Mouse (Mus musculus): ENCODE measurements around the gene C1qtnf9.
A peak's percentile ranks its signal among the peaks of the same experiment; 100 is the strongest.

Gene C1qtnf9

DNA sequence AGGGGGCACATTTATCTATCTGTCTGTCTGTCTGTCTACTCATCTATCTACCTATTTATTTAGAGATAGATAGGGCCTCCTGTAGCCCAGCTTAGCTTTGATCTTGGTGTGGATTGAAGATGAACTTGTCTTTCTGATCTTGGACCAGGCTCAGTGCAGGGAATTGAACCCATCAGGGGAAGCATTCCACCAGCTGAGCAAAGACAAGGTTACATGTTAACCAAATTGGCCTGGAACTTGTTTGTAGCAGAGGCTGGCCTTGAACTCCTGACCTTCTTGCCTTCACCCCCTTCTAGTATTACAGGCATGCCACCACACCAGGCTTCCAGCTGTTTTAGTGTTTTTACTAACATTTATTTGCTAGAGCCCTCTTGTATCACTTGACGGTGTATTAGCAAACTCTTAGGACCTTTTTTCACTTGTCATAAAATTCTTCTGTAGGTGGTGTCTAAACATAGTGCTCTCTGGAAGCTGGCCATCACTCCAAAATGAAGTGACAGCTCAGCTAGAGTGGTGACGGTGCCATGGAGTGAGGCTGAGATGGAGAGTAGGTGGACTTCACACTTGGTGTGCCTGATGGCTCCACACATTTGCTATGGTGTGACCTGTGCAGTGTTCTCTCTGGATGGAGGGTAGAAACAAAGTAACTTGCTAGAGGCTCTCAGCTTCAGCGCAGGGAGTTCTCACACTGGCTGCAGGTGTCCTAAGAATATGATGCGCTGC, 28.8 kb downstream of the C1qtnf9 start:
- DNase-seq = no peak

DNA sequence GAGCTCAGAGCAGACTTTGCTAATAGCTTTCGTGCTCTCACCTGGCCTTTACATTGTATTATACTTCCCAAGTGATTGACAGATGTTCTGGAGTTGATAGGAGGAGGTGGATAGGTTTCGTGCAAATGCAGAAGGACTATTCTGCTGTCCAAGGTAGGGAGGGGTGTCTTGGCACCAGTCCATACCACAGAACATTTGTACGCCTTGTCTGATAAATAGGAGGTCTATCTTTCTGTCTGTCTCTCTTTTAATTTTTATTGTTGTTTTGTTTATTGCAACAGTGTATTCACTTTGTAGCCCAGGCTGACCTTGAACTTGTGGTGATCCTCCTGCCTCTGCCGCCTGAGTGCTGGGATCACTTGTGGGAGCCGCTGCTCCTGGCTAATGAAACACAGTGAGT, 29.7 kb downstream of the C1qtnf9 start:
- DNase-seq = no peak

DNA sequence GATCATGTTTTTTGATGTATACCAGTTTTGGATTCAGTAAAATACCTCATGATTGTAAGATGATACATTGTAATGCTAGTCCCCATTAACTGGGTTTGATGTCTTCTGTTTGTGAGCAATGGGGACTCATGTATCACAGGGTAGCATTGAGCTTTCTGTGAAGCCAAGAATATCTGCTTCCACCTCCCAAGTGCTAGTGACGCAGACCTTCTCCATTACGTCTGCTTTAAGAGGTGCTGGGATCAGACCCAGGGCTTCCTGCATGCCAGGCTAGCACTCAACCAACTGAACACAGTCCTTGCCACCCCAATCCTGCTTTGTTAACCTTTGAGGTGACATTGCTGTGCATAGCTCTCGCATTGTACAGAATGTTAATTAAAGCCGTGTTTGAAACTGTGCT, 30.8 kb downstream of the C1qtnf9 start:
- no peak for DNase-seq

DNA sequence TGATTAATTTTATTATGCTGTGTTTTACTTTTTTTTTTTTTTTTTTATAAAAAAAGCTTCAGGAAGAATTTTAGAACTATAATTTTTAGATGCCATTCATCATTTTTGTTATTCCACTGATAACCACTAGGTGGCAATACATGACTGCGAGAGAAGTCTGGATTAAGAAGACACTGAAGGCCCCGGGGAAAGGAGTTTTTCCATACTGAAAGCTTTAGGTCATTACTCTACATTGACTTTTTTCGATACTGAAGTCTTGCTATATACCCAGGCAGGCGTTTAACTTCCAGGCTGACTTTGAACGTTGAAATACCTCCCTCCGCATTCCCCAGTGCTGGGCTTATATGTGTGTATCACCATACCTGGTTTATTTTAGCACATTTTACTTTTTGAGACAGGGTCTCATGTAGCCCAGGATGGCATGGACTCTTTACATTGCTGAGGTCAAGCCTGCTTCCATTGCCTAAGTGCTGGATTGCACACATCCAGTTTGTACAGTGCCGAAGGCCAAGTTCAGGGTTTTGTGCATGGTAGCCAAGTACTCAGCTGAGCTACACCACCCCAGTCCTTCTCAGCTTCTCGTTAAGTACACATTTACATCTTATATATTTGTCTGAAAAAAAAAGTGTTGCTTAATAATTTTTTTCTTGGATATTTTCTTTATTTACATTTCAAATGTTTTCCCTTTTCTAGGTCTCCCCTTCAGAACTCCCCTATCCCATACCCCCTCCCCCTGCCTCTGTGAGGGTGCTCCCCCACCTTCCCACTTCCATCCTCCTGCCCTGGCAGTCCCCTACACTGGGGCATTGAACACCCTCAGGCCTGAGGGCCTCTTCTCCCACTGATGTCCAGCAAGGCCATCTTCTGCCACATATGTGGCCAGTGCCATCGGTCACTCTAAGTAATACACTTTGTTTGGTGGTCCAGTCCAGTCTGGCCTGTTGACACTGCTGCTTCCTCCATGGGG, 32.1 kb downstream of the C1qtnf9 start:
- DNase-seq = peak; percentile 29

DNA sequence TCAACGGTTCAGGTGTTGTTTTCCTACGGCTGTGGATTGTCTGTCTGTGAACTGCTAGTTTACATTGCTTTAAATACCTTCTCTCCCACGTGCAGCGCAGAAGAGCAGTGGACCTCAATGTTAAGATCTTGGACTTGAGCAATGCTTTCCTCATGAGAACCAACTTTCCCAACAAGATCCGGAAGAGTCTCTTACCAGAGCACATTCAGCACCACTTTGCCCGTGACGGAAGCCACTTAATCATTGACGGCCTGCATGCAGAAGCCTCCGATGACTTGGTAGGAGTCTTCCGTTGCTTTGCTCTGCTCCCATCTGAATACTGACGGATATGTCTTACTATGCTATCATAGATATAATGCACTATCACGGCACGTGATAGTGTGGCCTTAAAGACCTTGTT, 34.1 kb downstream of the C1qtnf9 start:
- DNase-seq = no peak

DNA sequence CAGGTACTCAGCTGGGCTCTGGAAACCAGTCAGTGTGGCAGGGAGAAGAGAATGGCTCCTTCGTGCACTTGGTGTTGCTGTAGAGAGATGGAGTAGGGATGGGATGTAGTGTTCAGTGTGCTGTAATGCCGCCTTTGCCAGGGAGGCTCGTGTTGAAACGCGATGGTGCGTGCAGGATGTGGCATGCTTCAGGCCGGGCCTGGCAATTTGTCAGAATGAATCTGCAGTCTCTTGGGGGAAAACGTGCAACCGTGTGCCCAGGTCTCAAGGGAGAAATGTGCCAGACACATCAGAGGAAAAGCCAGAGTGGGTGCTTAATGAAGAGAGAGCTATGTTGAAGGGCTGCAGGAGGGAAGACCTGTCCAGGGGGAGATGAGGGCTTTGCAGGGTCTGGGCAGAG, 37.0 kb downstream of the C1qtnf9 start:
- no peak for DNase-seq

DNA sequence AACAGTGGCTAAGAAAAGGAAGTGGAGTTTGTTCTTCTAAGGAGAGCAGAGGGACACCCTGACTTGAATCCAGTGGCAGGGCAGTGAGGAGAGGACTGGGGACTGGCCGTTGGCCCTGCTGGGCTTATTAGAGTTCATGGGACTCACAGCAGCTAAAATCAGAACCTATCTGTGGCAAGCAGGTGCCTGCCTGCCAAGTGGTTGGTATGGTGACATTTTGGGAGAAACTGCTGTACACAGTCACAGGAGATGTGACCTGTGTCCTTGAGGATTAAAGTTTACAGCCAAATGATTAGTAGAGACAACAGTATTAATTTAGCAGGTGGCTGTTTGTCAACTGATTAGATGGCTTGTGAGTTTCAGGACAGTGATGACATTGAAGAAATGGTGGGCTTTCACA, 37.9 kb downstream of the C1qtnf9 start:
- no peak for DNase-seq

DNA sequence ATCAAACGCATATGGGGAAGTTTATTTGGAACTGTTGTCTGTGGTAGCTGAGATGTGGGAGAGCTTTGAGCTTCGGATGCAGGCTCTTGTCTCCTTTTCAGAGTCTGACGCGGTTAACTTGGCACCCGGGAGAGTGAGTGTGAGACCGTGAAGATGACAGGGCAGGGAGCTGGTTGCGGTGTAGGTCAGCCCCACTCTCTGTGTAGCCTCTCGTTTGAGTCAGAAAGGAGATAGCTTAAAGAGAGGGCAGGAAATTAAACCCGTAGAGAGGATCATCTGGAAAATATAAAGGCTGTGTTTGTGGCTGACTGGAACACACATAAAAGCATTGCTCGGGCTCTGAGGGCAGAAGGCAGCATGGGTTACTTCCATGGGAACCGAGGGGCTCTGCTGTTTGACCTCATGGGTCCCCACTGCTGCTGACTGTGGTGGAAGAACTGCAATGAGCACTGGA, 39.0 kb downstream of the C1qtnf9 start:
- no peak for DNase-seq

DNA sequence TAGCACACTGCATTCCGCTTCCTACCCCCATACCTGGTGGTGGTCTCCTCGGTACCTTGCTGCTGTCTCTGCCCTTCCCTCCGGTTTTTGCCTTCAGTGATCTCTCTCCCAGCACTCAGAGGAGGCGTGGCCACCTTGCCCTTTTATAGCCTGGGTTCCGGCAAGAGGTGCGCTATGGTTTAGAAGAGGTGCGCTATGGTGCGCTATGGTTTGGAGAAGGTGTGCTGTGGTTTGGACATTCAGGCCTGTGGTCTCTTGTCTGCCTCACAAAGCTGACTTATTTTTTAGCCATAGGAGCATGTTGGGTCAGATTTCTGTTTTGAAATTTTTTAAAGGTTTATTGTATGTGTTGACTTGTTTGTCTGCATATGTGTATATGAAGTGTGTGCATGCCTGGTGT, 41.9 kb downstream of the C1qtnf9 start:
- no peak for DNase-seq

DNA sequence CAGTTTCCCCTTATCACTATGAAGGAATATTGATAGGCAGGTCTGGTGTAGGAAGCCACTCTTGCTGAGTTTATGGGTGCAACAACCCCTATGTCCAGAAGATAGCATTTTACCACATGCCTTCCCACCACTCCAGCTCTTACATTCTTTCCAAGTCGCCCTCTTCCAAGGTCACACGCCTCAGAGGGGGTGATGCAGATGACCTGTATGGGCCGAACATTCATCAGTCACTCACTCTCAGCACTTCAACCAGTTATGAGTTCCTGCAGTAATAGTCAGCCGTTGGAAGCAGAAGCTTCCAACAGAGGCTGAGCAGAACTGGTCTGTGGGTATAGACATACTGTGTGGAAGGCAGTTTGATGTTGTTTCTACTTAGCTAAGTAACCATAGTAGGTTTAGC, 43.6 kb downstream of the C1qtnf9 start:
- DNase-seq = no peak

DNA sequence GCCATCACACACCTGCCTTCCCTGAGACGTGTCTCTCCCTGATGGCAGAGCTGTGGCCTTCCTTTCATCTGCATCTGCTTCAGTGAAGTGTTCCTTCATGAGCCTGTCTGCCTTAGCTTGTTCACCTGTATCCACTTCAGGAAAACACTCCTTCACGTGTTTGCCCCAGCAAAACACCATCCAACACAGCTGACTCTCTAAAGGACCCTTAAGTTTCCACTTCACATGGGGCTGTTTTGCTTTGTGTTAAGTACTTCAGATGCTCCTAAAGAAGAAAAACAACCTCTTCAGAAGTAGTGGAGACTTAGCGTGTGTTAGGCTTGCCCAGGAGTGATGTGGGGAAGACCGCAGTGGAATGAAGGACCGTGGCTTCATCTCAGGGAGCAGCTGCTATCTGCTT, 47.2 kb downstream of the C1qtnf9 start:
- no peak for DNase-seq

DNA sequence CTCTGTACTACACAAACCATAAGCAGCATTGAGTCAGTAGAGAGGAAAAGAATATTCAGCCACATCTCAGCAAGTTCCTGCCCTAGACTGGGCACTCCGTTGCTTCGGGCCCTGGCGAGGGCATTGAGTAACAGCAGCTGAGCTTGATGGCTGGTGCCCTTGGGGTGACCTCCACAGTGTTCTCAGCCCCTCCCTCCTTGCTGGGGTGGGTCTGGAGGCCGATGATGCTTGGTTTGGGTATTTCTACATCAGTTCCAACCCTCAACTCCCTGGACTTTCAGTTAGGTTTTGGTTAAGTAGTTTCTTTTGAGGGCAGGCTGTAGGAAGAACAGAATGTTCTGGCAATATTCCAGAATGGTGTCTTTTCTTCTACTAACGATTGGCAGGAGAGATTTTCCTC, 50.1 kb downstream of the C1qtnf9 start:
- no peak for DNase-seq

DNA sequence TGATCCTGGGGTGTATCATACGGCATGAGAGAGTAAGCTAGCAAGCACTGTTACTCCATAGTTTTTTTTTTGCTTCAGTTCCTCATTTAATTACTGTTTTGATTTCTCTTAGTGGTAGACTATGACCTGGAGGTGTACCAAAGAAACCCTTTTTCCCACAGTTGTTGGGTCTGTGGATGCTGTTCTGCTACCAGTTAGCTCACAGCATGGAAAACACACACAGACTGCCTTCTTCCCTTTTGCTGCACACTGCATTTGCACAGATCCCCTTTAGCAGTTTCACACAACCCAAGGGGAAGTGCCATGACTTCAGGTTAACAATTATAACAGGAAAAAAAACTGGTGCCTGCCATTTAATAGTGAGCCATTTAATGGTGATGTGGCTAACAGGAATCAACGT, 62.2 kb downstream of the C1qtnf9 start:
- no peak for DNase-seq

Data from kidney, postnatal 14 days (tissue).